Mouse (Mus musculus): Measurements from ENCODE around the gene Tsr3.
A peak's percentile ranks its signal among the peaks of the same experiment; 100 is the strongest.
"Not testable (repeated sequence)": the region's sequence is repeated elsewhere in the genome, so short reads cannot be mapped to it uniquely, and the experiment has no call there.

Gene Tsr3

GRCm38 (mm10) chr17:25239695-25240636 lies at the start of gene Tsr3, which contains the start of gene Gnptg:
Gene Tsr3 (plus strand): TSS chr17:25240170.
Gene Gnptg (minus strand): TSS chr17:25240124.
- peak; percentile 91 for DNase-seq (ENCODE audit: low spot score)

- no peak for DNase-seq (ENCODE audit: low spot score)
Observed at GRCm38 (mm10) chr17:25202401-25202800, 37.6 kb upstream of the Tsr3 start.

GRCm38 (mm10) chr17:25210006-25210405 lies 30.0 kb upstream of the Tsr3 start:
- no peak for DNase-seq (ENCODE audit: low spot score)

GRCm38 (mm10) chr17:25210680-25211466 lies 29.1 kb upstream of the Tsr3 start:
- DNase-seq (ENCODE audit: low spot score), result no peak

GRCm38 (mm10) chr17:25211705-25212104 lies 28.3 kb upstream of the Tsr3 start:
- no peak for DNase-seq (ENCODE audit: low spot score)

- DNase-seq (ENCODE audit: low spot score), result no peak
Observed at GRCm38 (mm10) chr17:25215431-25215830, 24.5 kb upstream of the Tsr3 start.

GRCm38 (mm10) chr17:25218967-25219366 lies 21.0 kb upstream of the Tsr3 start:
- no peak for DNase-seq (ENCODE audit: low spot score)

GRCm38 (mm10) chr17:25219492-25220295 lies 20.3 kb upstream of the Tsr3 start:
- no peak for DNase-seq (ENCODE audit: low spot score)

- DNase-seq (ENCODE audit: low spot score), result peak; percentile 32
Observed at GRCm38 (mm10) chr17:25220746-25221145, 19.2 kb upstream of the Tsr3 start.

GRCm38 (mm10) chr17:25221821-25222503 lies 18.0 kb upstream of the Tsr3 start:
- peak; percentile 30 for DNase-seq (ENCODE audit: low spot score)

GRCm38 (mm10) chr17:25222504-25222940 lies 17.4 kb upstream of the Tsr3 start:
- DNase-seq (ENCODE audit: low spot score), result not testable (repeated sequence)

GRCm38 (mm10) chr17:25222951-25223601 lies 16.9 kb upstream of the Tsr3 start:
- no peak for DNase-seq (ENCODE audit: low spot score)

GRCm38 (mm10) chr17:25224586-25225222 lies 15.3 kb upstream of the Tsr3 start:
- no peak for DNase-seq (ENCODE audit: low spot score)

GRCm38 (mm10) chr17:25225659-25226058 lies 14.3 kb upstream of the Tsr3 start:
- DNase-seq (ENCODE audit: low spot score), result no peak

GRCm38 (mm10) chr17:25227991-25228390 lies 12.0 kb upstream of the Tsr3 start:
- DNase-seq (ENCODE audit: low spot score), result no peak

GRCm38 (mm10) chr17:25230014-25230655 lies 9.8 kb upstream of the Tsr3 start:
- not testable (repeated sequence) for DNase-seq (ENCODE audit: low spot score)

- no peak for DNase-seq (ENCODE audit: low spot score)
Observed at GRCm38 (mm10) chr17:25230700-25231099, 9.3 kb upstream of the Tsr3 start.

- not testable (repeated sequence) for DNase-seq (ENCODE audit: low spot score)
Observed at GRCm38 (mm10) chr17:25231621-25232020, 8.3 kb upstream of the Tsr3 start.

- DNase-seq (ENCODE audit: low spot score), result no peak
Observed at GRCm38 (mm10) chr17:25235635-25236034, 4.3 kb upstream of the Tsr3 start.

Measured in adipocyte (in vitro differentiated cells).